ENCODE assay signal across 1 mouse cellular context in genomic region chr10:80244791-80245399, GRCm38 (mm10).
TF ChIP-seq lines count a peak whose summit lies in the region.

No protein-coding gene starts in this region.

TF ChIP-seq in ES-E14, 5 proteins besides CTCF, POLR2A, EP300 and RAD21 (continued from another document):
- TF ChIP-seq ZC3H11A (IDR thresholded peaks at IDR 0.05; ENCODE audit: borderline replicate concordance, low read depth, low read length), result no peak
TF ChIP-seq in ES-E14: peak in this region for 1.
